Mouse (Mus musculus) Patski (cell line): ENCODE measurements around the gene Bcat1. TPM values are rescaled to one million over a fixed set of nuclear protein-coding genes. Genes with fewer than 3 reads are reported as not detected.

Source experiments
- ATAC-seq: fragments of 100-300 bp; one replicate; pipeline ENCODE4 v1.8.0; 2021
- CTCF ChIA-PET: fragments of 350-600 bp; sonication (Branson Sonifier 250); formaldehyde crosslinking; loops from one replicate; lab custom pipeline; 2022; ENCODE audit warnings: inconsistent platforms; lab: Charles Lee
- POLR2A ChIA-PET: fragments of 350-600 bp; sonication (Branson Sonifier 250); formaldehyde crosslinking; loops from one replicate; lab custom pipeline; 2022; ENCODE audit warnings: antibody characterized with exemption, inconsistent platforms; lab: Charles Lee
- DNase-seq: peaks from one replicate; pipeline ENCODE4 v3.0.0-alpha.2; 2011; ENCODE audit warnings: low read depth, low spot score
- H3K27me3 ChIP-seq: fragments of 371-371 bp; one replicate; pipeline ENCODE4 v1.5.1; 2021
- CTCF ChIP-seq: fragments of 100-300 bp; IDR thresholded peaks from one replicate; pipeline ENCODE4 v1.5.1; 2021
- in situ Hi-C: fragments of 300-500 bp; cut with MboI; formaldehyde crosslinking; loops from 3 replicates; pipeline ENCODE4 v1.11.1; 2018; ENCODE audit warnings: low pct_unique_long_range_greater_than_20kb, mixed read lengths
- polyA plus RNA-seq: library from polyadenylated mRNA; unstranded; gene quantifications from one replicate; pipeline ENCODE4 v1.2.3, GENCODE M21; 2021

Gene Bcat1
- polyA plus RNA-seq, result 57.1 TPM

GRCm38 (mm10) chr6:145075548-145076224 lies at the start of gene Bcat1:
Gene Bcat1 (minus strand): TSS chr6:145076184.
- ChIA-PET POLR2A (interaction anchor here (1.1 kb wide), 2 partner anchors 135 to 1220 kb away, joined by 3 read pairs; partner anchors contain the start of genes Casc1 and Etfrf1), CTCF (interaction anchor here (0.8 to 1.2 kb wide), 2 partner anchors 13 to 112 kb away, joined by 3 read pairs; no protein-coding TSS in a partner anchor)
- H3K27me3 ChIP-seq, result no peaks in the 10 kb centered on the region
- DNase-seq (no peak), ATAC-seq (peak; percentile 78)
- TF ChIP-seq CTCF, result no peak
- in situ Hi-C loops, result loop anchor here (5.0 kb wide), 1 partner anchor 107 kb away; no protein-coding TSS in a partner anchor

DNA sequence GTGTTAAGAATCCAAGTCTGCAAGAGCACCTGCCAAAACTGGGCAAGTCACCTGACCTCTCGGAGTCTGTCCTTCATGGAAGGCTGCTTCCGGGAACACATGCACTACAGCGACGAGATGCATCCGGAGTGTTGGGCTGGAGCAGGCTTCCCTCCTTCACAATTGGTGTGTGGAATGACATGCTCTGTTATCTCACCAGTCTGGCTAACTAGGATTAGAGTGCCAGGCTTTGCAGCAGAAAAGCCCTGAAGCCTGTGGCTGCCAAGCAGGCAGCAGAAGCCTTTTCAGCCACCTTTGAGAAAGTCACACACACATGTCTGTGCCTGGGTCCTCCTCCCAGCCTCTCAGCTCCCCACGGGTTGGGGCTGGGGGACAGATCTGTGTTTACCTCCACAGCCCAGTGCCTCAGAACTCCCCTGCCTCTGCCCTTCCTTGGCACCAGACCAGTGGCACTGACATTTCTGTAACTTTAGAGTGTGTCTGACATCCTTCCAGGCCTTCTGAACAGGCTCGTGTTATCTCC lies 49.7 kb upstream of the Bcat1 start:
- no peaks in the 10 kb centered on the region for H3K27me3 ChIP-seq
- no peak for DNase-seq
- no peak for ATAC-seq
- TF ChIP-seq CTCF, result no peak
- ChIA-PET CTCF (no interaction called here), POLR2A (no interaction called here)
- in situ Hi-C loops, result no loop called here

DNA sequence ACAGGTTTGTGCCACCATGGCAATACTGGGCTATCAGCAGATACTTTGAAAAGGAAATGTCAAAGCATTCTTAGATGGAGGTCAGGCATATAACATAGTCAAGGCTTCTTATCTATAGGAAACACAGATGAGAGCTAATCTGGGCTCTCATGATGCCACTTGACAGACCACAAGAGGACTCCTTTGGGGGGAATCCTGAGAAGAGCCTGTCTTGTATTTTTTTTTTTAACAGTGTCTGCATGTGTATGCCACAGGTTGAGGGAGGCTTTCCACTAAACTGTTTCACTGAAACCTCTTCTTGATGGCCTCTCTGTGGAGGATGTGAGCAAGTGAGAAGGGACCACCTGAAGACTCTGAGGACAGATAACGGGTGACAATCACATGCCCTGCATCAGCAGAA lies 48.6 kb upstream of the Bcat1 start:
- POLR2A ChIA-PET, result no interaction called here
- in situ Hi-C loops, result no loop called here
- CTCF ChIA-PET, result no interaction called here
- no peaks in the 10 kb centered on the region for H3K27me3 ChIP-seq
- DNase-seq (no peak), ATAC-seq (no peak)
- no peak for TF ChIP-seq CTCF

- ATAC-seq, result no peak
- no peak for DNase-seq
- POLR2A ChIA-PET, result no interaction called here
- H3K27me3 ChIP-seq, result no peaks in the 10 kb centered on the region
- in situ Hi-C loops, result no loop called here
- TF ChIP-seq CTCF, result no peak
- CTCF ChIA-PET, result no interaction called here
Measured at GRCm38 (mm10) chr6:145123136-145124060, 47.4 kb upstream of the Bcat1 start.

- no peak for DNase-seq
- ChIA-PET CTCF (no interaction called here), POLR2A (no interaction called here)
- in situ Hi-C loops, result no loop called here
- no peak for ATAC-seq
- TF ChIP-seq CTCF, result no peak
- H3K27me3 ChIP-seq, result no peaks in the 10 kb centered on the region
Measured at GRCm38 (mm10) chr6:145122423-145123059, 46.6 kb upstream of the Bcat1 start.

DNA sequence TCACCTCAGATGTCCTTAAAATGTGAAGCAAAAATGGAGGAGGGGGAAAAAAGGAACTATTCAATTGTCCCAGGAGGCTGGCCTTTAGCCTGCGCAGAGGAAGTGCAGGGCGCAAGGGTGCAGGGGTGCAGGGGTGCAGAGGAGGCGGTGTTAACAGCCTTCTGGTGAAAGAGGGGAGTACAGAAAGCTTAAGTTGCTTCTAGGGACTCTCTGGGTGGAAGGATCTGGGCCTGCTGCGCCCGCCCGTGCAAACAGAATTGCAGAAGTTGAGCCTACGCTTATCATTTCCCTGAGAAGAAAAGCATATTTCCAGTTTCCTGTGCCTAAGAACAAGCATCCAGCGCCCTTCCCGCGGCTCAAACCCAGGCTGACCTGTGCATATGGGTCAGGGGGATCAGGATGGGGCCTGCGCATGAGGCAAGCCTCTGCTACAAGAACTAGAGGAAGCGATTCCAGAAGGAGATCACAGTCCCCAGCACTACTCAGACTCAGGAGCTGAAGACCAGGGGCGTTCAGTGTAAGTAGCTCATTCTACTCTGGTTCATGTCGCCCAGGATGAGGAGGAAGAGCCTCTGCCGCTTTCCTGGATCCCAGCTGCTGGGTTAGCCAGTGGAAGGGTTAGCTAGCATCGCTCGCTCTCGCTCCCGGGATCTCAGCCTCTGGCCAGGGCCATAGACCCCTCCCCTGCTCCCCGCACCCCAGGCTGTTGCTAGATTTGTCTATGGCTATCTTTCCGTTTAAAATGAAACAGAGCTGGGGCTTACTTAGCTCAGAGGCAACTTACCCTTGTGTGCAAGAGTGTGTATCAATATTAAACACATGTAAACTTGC lies 45.8 kb upstream of the Bcat1 start:
- DNase-seq (no peak), ATAC-seq (no peak)
- in situ Hi-C loops, result no loop called here
- ChIA-PET CTCF (no interaction called here), POLR2A (no interaction called here)
- TF ChIP-seq CTCF, result no peak
- no peaks in the 10 kb centered on the region for H3K27me3 ChIP-seq

DNA sequence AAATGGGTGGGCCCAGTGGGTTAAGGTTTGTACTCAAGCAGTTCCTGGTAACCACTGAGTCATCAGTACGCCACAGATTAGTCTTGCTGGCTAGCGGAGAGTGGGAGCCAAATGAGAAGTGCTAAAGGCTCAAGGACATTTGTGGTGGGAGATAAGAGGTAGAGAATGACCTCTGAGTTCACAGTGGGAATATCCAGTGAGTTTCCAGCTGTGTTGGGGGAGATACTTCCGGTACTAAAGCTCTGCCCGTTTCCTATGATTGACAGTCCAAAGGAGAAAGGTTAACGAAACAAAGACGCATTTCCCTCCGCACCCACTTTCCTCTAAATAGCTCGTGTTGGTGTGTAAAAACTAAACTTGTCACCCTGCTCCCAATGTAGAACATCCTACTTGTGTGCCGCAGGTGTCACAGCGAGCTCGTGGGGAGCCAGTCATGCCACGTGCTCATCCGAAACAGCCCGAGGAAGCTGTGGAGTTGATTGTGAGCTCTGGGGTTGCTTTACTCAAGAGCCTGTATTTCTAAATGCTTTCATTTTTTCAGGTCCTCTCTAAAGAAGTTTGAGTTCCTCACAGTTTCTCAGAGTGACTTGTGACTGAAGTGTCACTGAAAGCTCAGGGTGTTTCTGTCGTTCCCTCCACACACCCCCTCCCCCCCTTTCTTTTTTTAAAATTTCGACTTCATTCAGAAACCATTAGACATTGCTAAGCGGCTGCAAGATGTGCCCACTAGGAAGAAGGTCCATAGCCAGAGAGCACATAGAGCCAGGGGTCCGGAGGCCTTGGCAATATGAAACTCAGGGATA lies 45.0 kb upstream of the Bcat1 start:
- ATAC-seq (no peak), DNase-seq (no peak)
- TF ChIP-seq CTCF, result no peak
- CTCF ChIA-PET, result no interaction called here
- POLR2A ChIA-PET, result no interaction called here
- in situ Hi-C loops, result no loop called here
- no peaks in the 10 kb centered on the region for H3K27me3 ChIP-seq

DNA sequence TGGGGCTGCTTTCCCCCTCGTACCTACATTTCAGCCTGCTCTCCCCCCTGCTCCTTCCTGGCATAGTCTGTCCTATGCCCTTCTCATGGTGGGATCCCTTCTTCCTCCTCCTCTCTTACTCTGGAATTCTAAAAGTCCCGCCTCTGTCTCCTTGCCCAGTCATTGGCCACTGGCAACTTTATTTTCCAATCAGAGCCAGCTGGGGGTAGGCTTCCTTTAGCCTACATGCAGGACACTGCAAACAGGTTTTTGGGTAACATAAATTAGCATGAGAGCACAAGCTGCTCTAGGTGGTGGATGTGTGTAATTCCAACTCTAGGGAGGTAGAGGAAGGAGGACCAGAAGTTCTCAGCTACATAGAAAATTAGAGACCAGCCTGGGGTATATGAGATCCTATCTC lies 44.1 kb upstream of the Bcat1 start:
- CTCF ChIA-PET, result no interaction called here
- no peak for ATAC-seq
- TF ChIP-seq CTCF, result no peak
- POLR2A ChIA-PET, result no interaction called here
- in situ Hi-C loops, result no loop called here
- no peak for DNase-seq
- no peaks in the 10 kb centered on the region for H3K27me3 ChIP-seq

GRCm38 (mm10) chr6:145116098-145116672 lies 40.2 kb upstream of the Bcat1 start:
- no peak for ATAC-seq
- no peak for DNase-seq
- in situ Hi-C loops, result no loop called here
- H3K27me3 ChIP-seq, result no peaks in the 10 kb centered on the region
- TF ChIP-seq CTCF, result no peak
- CTCF ChIA-PET, result interaction anchor here (1.8 kb wide), 1 partner anchor 28 kb away, joined by 5 read pairs; no protein-coding TSS in a partner anchor
- POLR2A ChIA-PET, result no interaction called here
